Mouse (Mus musculus): ENCODE results near the gene Utp15.
A peak's percentile ranks its signal among the peaks of the same experiment; 100 is the strongest.

DNA sequence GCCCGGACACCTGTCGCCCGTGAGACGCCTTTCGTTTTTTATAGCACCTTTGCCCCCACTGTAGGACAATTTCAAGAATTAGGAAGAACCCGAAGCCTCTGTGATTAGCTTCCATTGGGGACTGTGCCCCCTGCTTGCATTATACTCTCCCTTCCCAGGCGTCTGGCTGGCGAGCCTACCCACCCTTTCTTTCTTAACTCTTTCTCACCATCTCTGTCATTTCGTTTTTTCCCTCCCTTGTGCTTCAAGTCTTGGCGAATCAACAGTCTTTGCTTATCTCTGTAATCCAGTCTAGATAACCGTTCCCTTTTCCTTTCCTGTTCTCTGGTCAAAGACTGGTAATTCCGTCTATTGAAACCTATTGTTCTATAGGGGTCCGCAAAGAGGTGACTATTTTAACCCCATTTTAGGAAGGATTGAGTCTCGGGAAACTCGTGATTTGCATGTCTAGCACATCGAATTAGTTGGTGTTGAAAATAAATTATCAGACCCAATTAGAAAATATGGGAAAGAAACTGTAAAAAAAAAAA lies 682 bp upstream of the Utp15 start:
- TF ChIP-seq CTCF (IDR thresholded peaks at IDR 0.05 in 2 of 3, conservative IDR thresholded peaks at IDR 0.05 in 1 of 3; ENCODE audit: control insufficient read depth in 1 of 3, insufficient read depth in 1 of 3, low read depth in 2 of 3, low read length in 3 of 3, poor library complexity in 1 of 3, severe bottlenecking in 1 of 3): no peak
- no peak for TF ChIP-seq CHD2 (IDR thresholded peaks at IDR 0.05; ENCODE audit: low read length)
- 0 out of 2 replicates have a peak, but pooled peaks have one; percentile 25 for TF ChIP-seq NELFE (IDR thresholded peaks at IDR 0.05; ENCODE audit: low read depth, low read length)
- 0 out of 4 replicates have a peak, but pooled peaks of 1 of the 2 experiments have one; percentile 16 for TF ChIP-seq POLR2A (IDR thresholded peaks at IDR 0.05; ENCODE audit: control insufficient read depth in 1 of 2, insufficient read depth in 1 of 2, low read depth in 1 of 2, low read length in 2 of 2, poor library complexity in 1 of 2)
- TF ChIP-seq TAL1 (IDR thresholded peaks at IDR 0.05; ENCODE audit: low read length): no peak
- TF ChIP-seq GATA1 (IDR thresholded peaks at IDR 0.05; ENCODE audit: low read depth, low read length): peak; percentile 93
- TF ChIP-seq ZKSCAN1 (IDR thresholded peaks at IDR 0.05; ENCODE audit: low read depth, low read length): no peak
- peak; percentile 58 to 80 for TF ChIP-seq EP300 (IDR thresholded peaks at IDR 0.05; ENCODE audit: low read depth in 1 of 2, low read length in 2 of 2)

All from MEL (cell line).